Mouse (Mus musculus) T-cell, adult 2 months (primary cell): ENCODE results near the gene Gm20708.

ENCODE experiments used
- DNase-seq: peaks from one replicate; pipeline ENCODE4 v3.0.0; 2022; ENCODE audit warnings: low spot score

Gene Gm20708

GRCm38 (mm10) chr11:117863174-117863856 lies 53.8 kb downstream of the Gm20708 start:
- no peak for DNase-seq

GRCm38 (mm10) chr11:117864805-117865204 lies 55.3 kb downstream of the Gm20708 start:
- no peak for DNase-seq

- no peak for DNase-seq
Observed at GRCm38 (mm10) chr11:117865988-117866387, 56.5 kb downstream of the Gm20708 start.

GRCm38 (mm10) chr11:117870688-117871365 lies 61.4 kb downstream of the Gm20708 start:
- DNase-seq = peak; percentile 84

GRCm38 (mm10) chr11:117871376-117871775 lies 61.9 kb downstream of the Gm20708 start:
- DNase-seq = no peak

GRCm38 (mm10) chr11:117871911-117872584 lies 62.6 kb downstream of the Gm20708 start:
- DNase-seq = peak; percentile 94

- DNase-seq = peak; percentile 44
Observed at GRCm38 (mm10) chr11:117872861-117873608, 63.6 kb downstream of the Gm20708 start, which contains the start of gene Tha1. Tha1 (minus strand) TSS chr11:117873481.

- peak; percentile 43 for DNase-seq
Observed at GRCm38 (mm10) chr11:117874419-117874818, 65.0 kb downstream of the Gm20708 start.

GRCm38 (mm10) chr11:117875681-117876080 lies 66.2 kb downstream of the Gm20708 start:
- no peak for DNase-seq

GRCm38 (mm10) chr11:117877917-117878745 lies 68.7 kb downstream of the Gm20708 start:
- peak; percentile 87 for DNase-seq

- DNase-seq = no peak
Observed at GRCm38 (mm10) chr11:117878892-117879291, 69.4 kb downstream of the Gm20708 start.

GRCm38 (mm10) chr11:117879676-117880075 lies 70.2 kb downstream of the Gm20708 start:
- no peak for DNase-seq

GRCm38 (mm10) chr11:117880336-117880976 lies 71.0 kb downstream of the Gm20708 start:
- no peak for DNase-seq

GRCm38 (mm10) chr11:117880977-117881358 lies 71.5 kb downstream of the Gm20708 start:
- no peak for DNase-seq

- DNase-seq = peak; percentile 28
Observed at GRCm38 (mm10) chr11:117881787-117882186, 72.3 kb downstream of the Gm20708 start.

- DNase-seq = no peak
Observed at GRCm38 (mm10) chr11:117882208-117882607, 72.7 kb downstream of the Gm20708 start.

- no peak for DNase-seq
Observed at GRCm38 (mm10) chr11:117886000-117886399, 76.5 kb downstream of the Gm20708 start.

GRCm38 (mm10) chr11:117888168-117888852 lies 78.8 kb downstream of the Gm20708 start:
- DNase-seq = no peak

GRCm38 (mm10) chr11:117888853-117889822 lies 79.7 kb downstream of the Gm20708 start:
- no peak for DNase-seq
